Mouse (Mus musculus): ENCODE data around the gene Dusp10.

Gene Dusp10

GRCm38 (mm10) chr1:184030070-184030802 is 17.1 kb downstream of the Dusp10 start:
- DNase-seq (ENCODE audit: low spot score in 2 of 2), result no peak

- no peak for DNase-seq (ENCODE audit: low spot score in 2 of 2)
Observed at GRCm38 (mm10) chr1:184032682-184033389, 19.7 kb downstream of the Dusp10 start.

- peak; percentile 77 to 78 for DNase-seq (ENCODE audit: low spot score in 2 of 2)
Observed at GRCm38 (mm10) chr1:184033390-184034010, 20.4 kb downstream of the Dusp10 start.

DNA sequence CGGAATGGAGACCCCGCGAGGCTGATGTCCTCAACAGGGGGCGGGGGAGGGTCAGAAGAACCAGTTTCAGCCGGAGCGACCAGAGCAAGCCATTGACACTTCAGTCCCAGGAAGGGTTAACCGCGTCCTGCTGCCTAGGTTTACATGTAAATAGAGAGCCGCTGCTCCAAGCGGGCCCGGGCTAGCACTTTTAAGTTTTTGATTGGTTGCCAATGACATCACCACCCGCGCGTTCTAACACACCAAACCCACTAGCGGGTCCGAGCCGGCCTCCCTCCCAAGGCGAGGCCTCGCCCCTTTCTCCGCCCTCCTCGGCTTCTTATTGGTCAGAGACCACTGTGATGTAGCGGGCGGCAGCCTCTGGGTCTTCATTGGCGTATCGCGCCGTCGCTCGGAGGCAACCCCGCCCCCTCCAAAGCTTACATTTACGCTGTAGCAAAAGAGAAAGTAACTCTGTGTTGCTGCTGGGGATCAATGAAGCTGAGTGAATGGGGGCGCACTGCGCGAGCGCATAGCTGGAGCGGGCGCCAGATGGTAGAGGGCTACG is 21.0 kb downstream of the Dusp10 start, which contains the start of gene 1700056E22Rik:
TSS of gene 1700056E22Rik (minus strand) at position 291 of the 547 bp plus-strand sequence.
- DNase-seq (ENCODE audit: low spot score in 2 of 2), result peak; percentile 99

- DNase-seq (ENCODE audit: low spot score in 2 of 2), result no peak
Observed at GRCm38 (mm10) chr1:184034741-184035181, 21.7 kb downstream of the Dusp10 start.

GRCm38 (mm10) chr1:184035346-184035903 is 22.3 kb downstream of the Dusp10 start:
- no peak for DNase-seq (ENCODE audit: low spot score in 2 of 2)

- no peak for DNase-seq (ENCODE audit: low spot score in 2 of 2)
Observed at GRCm38 (mm10) chr1:184037802-184038201, 24.7 kb downstream of the Dusp10 start.

DNA sequence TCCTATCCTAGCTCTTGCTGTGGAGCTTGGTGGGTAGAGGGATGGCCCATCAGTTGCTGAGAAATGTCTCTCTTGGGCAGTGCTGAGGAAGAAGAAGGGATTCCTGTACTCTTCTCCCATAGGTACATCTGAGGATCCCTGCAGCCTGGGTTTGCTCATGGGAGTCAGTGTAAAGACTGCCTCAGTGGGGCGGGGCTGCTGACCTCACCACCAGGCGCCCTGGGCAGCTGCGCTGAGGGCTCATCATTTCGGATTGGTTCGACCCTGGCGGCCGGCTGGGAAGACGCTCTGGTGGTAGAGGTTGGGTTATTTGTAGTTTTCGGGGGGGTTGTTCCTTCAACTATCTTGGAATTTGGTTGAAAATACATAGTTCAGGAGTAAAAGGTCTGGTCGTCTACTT is 26.2 kb downstream of the Dusp10 start:
- DNase-seq (ENCODE audit: low spot score in 2 of 2), result no peak

- DNase-seq (ENCODE audit: low spot score in 2 of 2), result no peak
Observed at GRCm38 (mm10) chr1:184040181-184040580, 27.1 kb downstream of the Dusp10 start.

GRCm38 (mm10) chr1:184040906-184041305 is 27.8 kb downstream of the Dusp10 start:
- no peak for DNase-seq (ENCODE audit: low spot score in 2 of 2)

DNA sequence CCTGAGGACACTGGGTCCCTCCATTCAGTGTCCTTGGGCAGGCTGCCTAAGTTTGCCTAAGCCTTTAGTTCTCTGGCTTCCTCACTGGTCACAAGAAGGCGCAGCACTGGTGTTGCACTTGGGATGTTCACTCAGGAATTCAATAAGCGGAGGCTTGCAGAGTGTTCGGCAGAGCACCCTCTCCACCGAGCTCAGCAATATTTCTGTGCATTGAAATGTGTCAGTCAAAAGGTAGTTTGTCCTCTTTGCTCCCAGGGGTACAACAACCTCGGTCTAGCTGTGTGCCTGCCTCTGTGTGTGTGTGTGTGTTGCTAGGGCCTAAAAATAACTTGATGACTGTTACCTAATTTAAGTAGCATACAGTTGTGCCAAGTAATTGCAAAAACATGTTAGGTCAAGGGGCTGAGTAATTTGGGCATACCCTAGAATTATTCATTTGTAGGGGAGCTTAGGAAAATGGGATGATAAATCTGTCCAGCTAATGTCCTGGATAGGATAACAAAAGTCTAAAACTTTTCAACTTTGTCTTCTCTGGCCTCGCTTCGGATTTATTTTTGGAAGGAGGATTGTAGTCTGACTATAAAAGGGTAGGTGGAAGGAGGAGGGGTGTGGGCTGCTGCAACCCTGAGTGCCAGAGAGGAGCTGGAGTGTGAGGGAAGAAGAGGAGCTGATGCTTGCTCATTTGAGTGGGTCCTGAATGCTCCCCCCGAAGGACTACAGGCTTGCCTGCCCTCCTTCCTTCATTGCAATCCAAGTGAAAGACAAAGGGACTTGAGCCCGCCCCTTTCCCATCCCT is 28.9 kb downstream of the Dusp10 start:
- DNase-seq (ENCODE audit: low spot score in 2 of 2), result no peak

DNA sequence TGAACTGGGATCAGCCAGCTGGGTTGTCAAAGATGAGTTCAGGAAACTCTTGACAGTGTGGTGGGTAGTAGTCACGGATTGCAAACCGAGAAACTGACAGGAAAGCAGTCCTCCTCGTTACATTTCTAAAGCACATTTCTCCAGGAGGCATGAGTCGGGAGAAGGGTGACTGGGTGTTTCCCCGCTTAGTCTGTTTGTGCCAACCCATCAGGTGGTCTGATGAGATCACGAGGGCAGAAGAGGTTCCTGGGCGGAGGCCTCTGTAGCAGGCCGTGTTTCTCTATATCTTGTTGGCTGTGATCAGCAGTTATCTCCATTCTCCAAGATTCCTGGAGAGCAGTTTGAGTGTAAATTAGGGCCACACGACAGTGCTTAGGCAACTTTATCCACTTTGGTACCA is 29.6 kb downstream of the Dusp10 start:
- no peak for DNase-seq (ENCODE audit: low spot score in 2 of 2)

DNA sequence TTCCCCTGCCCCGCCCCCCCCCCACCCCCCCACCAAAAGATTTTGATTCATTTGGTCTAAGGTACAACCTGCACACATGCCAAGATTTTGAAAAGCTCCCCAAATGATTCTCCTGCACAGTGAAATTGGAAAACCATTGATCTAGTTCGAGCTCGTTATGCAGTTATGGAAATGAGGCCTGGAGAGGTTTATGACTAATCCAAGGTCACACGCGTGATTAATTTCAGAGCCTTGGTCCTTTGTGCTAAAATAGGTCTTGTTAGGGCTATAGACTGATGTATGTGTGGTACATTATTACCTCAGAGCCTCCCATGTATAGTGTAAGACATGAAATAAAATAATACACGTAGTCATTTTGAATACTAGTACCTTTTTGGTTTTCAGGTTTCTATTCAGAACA is 30.3 kb downstream of the Dusp10 start:
- no peak for DNase-seq (ENCODE audit: low spot score in 2 of 2)

GRCm38 (mm10) chr1:184046070-184046677 is 33.1 kb downstream of the Dusp10 start:
- peak; percentile 52 to 64 for DNase-seq (ENCODE audit: low spot score in 2 of 2)

- peak; percentile 42 to 47 for DNase-seq (ENCODE audit: low spot score in 2 of 2)
Observed at GRCm38 (mm10) chr1:184047818-184048217, 34.7 kb downstream of the Dusp10 start.

DNA sequence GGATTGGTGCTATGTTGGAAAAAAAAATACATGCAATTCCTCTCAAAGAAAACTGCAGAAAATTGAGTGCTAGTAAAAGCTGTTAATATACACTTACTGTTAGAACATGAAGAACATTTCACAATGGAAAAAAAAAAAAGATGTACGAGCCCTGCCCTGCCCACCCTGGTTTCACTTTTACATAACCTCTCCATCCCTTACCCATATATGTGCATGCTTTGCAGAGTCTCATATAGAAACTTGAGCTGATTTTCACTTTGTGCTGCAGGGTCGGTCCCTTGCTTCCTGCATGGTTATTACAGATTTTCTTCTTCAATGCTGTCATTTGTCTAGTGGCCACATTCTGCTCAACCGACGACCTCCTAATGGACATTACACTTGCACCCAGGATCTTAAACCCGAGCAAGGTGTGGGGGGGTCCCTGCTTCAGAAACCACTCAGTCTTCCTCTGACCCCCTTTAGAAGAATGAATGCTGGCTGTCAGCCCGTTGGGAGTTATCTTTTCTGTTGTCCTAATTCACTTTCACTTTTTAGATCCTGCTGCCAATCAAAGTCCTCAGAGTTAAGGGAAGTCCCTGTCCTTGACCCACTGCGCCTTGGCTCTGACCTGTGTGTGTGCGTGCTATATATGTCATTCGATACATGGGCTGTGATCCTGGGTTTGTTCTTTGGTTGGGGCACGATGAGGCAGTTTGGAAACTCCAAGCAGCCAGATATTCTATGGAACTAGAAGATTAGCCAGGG is 35.7 kb downstream of the Dusp10 start:
- DNase-seq (ENCODE audit: low spot score in 2 of 2), result peak; percentile 35 to 52

DNA sequence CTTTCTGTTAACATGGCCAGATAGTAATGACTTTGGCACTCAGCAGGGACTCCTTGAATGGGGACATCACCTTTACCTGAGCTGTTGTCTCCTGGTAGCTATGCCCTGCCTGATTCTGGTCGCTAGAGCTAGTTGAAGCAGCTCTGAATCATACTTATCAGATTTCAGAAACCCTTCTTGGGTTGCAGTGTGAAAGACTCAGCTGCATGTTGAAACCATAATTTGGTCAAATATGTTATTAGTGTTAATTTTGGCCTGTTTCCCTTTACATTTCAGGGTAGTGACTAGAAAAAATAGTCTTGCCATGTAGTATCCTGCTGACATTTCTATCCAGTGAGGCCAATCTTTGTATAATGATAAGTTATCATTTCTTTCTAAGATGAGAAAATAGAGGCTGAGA is 38.2 kb downstream of the Dusp10 start:
- DNase-seq (ENCODE audit: low spot score in 2 of 2), result no peak

- DNase-seq (ENCODE audit: low spot score in 2 of 2), result no peak
Observed at GRCm38 (mm10) chr1:184051824-184052223, 38.7 kb downstream of the Dusp10 start.

DNA sequence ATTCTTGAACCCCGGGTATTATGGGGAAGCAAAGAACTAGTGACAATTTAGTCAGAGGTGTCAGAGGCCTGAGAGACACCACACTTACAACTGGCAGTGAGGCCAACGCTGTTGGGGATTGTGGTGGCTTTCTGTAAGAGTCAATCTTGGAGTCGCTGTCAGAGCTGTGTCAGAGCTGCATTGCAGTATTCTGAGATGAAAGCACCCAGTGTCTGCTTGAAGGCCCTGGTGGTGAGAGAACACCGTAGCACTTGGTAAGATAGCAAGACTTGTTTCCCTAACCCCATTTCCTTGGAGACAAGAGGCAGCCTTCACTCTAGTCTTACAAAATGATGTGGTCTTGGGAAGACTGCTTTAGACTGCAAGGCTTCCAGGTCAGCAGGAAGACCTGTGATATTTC is 39.2 kb downstream of the Dusp10 start:
- DNase-seq (ENCODE audit: low spot score in 2 of 2), result no peak

DNA sequence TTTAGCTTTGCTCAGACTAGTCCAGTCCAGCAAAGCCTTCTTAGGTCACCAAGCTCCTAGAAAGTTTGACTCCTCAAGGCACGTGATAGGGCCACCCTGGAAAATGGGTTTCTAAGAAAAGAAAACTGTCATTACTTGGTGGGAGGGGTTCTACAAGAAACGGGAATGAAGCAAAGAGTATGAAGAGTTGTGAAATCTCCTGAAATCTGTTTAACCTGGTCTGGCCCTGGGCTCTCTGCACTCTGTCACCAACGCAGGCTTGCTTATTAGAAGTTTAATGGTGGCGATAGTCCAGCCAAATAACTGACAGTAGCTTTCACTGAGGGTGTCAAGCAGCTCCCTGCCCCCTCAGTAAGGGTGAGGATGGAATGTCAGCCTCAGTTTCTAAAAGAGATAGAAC is 40.0 kb downstream of the Dusp10 start:
- DNase-seq (ENCODE audit: low spot score in 2 of 2), result no peak
